Mouse (Mus musculus) cerebellum, postnatal 4 days (tissue): ENCODE measurements around the gene Abcf2.
A peak's percentile ranks its signal among the peaks of the same experiment; 100 is the strongest.

Experiments
- DNase-seq, 2 experiments: peaks; one replicate each; pipeline ENCODE4 v3.0.0; 2022; ENCODE audit warnings: low spot score in 2 of 2, mixed read lengths in 1 of 2

The Abcf2 gene

DNA sequence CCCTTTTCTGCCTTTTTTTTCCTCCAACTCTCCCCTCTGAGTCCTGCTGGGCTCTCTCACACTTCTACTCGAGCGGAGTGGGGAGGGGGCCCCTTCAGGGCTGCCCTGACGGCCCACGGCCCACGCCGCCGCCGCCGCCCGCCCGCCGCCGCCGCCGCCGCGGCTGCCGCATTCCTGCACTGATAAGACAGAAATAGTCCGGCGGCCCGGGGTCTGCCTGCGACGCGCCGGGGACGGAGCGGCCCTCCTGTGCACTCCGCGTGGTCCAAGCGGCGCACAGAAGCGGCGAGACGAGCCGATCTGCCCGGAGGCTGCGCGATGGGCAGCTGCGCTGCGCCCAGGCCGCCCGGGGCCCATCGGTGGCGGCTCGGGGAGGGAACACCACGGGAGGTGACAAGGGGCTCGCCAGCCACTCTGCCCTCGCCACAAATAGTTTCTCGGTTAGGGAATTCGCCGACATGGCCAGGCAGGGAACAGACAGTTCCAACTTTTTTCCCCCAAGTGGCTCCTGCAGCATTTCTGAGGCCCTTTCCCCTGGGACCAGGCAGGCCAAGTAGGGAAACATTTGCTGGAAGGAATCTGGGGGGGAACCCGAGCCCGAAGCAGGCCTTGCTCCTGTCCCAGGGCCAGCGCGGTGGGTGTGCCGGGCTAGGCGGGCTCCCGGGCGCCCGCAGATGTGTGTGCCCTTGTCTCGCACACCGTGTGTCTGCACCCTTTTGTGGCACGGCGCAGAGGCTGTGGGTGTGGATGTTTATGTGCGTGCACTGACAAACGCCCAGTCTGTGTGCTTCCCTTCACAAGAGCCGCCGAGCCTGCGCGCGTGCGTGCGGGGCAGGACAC is 24.9 kb upstream of the Abcf2 start:
- DNase-seq: peak in 1 of 2 experiments; percentile 71

DNA sequence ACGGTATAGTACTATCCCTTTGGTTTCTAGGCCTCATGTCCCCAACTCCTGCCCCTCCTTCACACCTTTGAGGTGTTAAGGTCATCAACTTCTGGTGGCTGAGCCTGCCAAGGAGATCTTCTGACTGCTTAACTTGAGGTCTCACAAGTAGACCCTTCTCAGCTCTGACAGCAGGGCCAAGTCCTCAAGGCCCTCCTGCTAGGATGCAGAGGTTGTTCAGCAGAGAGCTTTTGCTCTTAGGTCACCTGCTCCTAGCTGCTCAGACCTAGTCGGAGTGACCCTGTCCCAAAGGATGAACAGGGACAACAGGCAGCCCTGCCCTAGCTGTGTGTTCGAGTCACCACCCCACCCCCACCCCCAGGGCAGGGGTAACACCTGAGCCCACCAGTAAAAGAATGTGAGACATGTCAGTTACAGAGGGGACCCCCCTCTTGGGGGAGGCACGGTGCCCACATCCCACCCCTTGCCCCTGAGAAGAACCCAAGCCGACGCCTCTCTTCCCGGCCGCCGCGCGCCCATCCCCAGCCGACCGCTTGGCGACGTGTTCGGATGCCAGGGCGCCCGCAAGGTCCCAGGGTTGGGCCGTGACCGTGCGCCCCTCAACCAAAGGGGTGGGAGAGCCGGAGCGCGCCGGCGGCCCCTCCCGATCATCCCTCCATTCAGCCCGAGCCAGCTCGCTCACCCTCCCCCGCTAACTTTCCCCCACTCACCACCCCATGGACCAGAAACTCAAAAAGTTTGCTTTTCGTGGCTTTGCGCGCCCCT is 24.0 kb upstream of the Abcf2 start:
- DNase-seq: no peak

DNA sequence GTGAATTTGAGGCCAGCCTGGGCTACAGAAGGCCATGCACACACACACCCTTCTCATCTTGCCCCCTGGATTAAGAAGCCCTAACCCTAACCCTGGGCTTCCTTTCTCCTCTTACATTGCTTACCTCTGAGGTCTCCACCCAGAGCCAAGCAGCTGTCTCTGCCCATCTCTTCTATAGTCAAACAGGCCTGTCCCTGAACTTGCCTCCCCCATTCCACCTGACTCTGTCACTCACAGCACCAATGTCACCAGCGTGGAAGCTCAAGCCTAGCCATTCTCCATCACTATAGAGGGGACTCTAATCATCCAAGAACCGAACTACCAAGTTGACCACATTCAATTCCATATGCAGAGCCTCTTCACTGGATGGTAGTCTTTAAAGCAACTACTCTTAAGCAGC is 23.0 kb upstream of the Abcf2 start:
- DNase-seq: no peak

DNA sequence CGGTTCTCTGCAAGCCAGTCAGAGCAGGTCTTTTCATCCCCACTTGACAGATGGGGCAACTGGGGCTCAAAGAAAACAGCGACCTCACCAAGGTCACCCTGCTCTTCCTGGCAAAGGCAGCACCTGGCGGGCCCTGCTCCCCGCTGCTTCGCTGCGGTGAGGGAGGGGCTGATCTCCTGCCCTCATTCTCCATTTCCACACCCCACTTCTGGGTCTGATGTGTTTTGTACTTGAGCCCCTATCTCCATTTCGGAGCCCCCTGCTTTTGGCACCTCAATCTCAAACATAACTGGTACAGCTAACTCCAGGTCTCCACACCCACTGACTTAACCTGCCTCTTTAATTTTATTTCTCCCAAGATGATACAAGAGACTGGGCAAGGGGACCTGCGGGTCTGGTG is 21.9 kb upstream of the Abcf2 start:
- no peak for DNase-seq

DNA sequence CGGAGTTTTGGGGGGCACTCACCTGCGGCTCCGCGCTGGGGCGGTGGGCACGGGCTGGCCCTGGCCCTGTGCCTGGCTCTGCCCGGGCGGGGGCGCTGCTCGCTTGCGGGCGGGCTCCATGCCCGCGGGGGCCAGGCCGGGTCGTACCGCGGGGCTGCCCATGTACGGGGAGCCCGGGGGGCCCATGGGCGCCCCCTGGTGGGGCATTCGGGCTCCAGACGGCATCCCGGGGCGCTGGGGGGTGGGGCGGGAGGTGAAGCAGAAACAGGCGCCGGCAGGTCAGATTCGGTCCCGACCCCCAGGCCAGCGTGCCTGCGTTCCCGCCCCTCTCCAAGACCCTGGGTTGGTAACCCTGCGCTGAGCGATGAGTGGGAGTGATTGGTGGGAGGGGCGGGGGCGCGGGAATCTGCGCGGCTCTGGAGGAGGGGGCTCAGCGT is 21.3 kb upstream of the Abcf2 start:
- peak; percentile 56 to 71 for DNase-seq

DNA sequence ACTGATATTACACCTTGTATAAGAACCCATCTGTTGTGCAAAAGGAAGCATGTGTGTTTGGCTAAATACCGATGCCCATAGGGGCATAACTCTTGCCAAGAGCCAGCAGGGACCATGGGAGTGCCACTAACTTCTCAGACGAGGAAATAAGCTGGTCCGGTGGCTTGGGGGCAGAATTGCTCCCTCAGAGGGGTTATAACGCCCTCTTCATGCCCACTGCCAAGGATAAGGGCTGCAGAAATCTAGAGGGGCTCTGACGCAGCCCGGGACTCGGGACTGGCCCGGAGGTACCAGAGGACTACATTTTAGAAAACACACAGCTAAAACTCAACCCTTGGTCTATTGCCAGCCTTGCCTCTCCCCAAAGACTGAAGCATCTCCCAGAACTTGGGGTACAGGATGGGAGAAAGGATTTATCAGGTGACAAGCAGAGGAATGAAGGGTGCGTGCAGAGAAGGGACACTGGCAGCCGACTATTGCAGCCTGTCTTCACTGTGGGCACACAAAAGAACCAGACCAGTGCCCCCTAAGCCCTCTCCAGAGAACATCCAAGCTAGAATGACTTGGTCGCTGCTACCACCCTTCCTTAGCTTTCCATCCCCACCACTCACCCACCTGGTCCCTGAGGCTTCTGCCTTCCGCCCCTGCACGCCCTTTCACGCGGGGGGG is 20.8 kb upstream of the Abcf2 start:
- no peak for DNase-seq

DNA sequence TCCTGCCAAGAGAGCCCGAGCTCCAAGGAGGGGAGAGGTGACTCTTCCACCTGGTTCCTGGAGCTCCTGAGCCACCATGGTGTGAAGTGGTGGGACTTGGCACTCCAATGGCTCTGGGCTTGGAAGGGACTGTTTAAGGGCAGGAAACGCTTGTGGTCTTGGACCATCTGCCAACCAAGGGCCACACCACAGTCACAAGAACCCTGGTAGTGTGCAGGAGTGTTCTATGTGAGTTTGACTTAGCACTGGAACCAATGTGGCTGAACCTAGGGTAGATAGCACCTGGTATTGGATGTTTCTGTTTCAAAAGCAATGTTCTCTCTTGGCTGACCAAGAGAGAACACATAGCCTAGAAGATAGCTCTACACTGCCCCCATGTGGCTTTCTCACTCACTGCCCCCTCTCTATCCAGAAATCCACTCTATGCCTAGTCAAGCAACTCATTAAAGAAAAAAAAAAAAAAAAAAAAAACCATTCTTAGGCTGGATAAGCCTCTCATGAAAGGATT is 20.0 kb upstream of the Abcf2 start:
- peak; percentile 63 to 79 for DNase-seq

DNA sequence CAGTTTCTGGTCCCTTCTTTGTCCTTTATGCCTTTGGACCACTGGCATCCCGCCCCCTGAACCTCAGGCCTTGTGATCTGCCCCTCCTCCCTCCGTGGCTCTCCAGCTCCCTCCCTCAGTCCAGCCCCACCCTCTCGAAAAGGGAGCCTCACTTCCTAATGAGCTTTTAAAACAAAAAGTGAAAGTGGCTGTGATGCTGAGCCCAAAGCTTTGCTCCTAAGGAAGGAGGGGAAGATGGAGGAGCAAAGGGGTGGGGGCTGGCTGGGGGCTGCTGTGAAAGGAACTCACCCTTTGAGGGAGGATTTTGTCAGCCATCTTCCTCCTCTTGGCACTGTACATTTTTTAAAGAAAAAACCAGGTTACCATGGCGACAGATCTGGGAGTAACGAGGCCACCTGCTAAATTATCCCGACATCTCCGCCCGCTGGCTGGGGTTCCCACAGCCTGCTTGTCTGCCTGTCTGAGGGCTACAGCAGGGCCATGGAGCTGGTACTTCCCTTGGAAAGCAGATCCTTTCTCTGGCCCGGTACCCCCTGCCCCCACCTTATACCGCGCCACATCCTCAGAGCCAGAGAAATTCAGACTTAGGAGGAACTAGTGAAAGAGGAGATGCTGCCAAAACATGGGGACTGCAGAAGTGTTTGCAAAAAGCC is 19.4 kb upstream of the Abcf2 start:
- peak in 1 of 2 experiments; percentile 50 for DNase-seq

DNA sequence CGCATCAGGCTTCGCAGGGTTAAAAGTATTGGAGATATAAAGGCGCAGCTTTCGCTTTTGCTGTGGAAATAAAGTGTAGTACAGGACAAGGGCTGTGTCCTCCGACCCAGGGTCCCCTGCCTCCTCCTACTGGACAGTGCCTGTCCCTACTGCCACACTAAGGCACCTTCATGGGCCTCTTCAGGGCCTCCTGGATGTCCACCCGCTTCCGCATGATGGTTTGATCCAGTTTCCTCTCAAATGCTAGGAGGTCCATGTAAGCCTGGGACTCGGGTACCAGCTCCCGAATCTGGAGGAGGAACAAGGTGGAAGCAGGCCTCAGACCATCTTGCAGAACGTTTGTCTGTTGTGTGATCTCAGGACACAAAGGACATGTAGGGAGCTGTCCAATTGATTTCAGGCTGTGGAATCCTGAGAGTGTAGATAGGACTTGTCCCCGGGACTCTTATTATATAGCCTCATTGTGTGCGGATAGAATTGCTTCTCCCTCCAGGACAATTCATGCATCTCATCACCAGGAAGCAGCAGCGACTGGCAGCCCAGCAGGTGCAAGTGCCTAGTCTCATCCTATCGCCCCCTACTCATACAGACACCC is 18.6 kb upstream of the Abcf2 start:
- no peak for DNase-seq

DNA sequence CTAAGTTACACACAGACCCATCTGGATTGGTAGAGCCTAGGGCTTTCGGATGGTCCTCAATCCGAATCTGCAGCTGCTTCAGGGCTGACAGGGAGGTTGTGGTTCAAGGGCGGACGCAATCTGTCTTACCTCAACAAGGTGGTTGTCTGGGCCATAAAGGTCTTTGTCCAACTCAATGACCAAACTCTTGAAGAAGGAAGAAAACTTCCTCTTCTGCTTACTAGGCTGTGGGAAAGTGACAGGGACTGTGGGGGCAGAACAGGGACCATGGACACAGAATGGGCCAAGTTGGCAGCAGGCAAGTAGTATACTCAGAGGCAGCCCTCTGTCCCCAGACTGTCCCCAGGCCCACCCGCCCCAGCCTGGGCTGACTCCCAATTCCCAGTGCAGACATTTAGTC is 18.0 kb upstream of the Abcf2 start:
- no peak for DNase-seq

DNA sequence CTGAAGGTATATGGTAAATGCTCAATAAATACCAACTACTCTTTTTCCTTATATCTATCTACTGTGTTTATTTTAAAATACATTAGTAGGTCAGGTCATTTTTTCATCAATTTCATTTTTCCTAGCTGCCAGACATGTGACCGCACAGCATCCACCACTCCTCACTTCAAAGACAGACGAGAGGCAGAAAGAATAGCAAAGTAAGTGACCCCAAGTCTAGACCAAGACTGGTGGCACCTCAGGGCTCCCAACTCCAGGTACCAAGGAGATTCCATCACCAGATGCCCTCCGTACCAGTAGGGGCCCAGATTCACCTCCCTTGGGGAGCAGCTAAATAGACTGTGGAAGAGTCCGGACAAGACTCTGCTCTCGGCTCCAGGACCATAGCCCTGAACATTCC is 17.1 kb upstream of the Abcf2 start:
- DNase-seq: no peak

DNA sequence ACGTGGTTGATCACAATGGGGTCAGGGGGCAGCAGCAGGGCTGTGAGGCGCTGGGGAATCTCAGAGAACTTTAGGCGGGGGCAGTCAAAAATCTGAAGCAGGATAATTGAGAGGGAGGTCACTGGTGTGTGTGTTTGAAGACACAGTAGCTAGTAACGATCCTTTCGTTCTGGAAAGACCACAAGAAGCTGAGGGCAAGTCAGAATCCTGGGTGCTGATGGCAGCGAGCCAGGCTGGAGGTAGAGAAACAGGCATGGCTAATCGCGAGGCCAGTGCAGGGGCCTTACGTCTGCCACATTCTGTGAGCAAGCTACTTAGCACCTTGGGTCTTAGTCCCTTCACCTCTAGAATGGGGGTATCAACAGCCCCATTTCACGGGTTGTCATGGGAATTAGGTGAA is 16.7 kb upstream of the Abcf2 start:
- DNase-seq: no peak

DNA sequence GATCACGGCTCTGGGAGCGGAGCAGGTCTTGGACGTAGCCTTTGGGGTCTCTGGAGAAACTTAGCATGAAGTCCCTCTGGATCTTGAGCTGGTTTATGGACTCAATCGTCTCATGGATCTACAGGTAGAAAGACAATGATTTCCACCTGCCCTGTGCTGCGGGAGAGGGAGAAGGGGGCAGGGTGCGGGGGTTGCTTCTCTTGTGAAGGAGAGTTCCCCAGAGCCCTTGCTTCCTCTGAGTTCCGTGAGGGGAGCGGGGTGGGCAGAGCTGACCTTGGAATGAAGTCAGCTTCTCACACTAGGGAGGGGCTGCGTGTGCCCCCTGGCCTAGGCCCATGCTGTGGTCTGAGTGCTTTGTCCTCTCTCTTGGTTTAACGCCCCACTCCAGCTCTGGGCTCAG is 16.0 kb upstream of the Abcf2 start:
- no peak for DNase-seq

DNA sequence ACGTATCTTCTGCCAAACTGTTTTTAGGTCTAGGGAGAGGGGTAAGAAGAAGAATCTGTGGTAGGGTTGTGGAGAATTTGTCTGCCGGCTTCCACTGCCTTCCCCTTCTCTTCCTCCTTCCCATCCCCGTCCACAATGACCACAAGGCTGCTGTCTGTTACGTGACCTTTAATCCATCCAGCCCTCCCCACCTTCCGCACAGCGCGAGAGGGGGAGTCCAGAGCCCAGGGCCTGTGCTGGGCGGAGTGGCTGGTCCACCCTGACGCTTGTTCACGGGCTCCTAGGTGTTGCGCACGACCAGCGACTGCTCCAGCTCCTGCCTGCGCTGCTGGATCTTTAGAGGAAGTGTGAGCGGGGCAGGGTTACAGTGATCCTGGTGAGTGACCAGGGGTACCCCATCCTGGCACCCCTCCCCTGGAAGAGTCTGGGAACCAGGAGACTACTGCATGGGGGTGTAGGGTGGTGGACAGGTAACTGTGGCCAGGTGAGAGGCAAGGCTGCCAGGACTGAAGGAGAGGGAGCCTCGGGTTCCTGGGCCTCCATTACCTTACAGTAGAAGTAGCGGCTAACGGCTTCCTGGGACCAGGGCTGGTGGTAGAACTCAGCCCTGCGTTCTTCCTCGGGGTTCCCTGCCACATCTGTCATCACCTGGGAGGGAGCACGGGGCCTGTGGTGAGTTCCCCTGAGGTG is 15.3 kb upstream of the Abcf2 start:
- no peak for DNase-seq

DNA sequence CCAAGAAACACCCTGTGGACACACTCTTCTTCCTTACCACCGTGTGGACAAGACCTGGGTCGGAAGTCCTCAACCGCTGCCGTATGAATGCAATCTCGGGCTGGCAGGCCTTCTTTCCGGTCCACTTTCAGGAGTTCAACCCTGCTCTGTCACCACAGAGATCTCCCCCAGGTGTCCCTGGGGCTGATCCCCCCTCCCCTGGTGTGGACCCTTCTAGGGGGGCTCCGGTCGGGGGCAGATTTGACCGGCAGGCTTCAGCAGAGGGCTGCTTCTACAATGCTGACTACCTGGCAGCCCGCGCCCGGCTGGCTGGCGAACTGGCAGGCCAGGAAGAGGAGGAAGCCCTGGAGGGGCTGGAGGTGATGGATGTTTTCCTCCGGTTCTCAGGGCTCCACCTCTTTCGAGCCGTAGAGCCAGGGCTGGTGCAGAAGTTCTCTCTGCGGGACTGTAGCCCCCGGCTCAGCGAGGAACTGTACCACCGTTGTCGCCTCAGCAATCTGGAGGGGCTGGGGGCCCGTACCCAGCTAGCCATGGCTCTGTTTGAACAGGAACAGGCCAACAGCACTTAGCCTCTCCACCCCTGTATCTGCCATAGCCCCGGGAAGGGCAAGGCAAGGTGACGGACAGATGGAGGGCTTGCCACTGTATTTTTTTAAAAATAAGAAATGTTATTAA is 14.7 kb upstream of the Abcf2 start:
- peak in 1 of 2 experiments; percentile 9 for DNase-seq

DNA sequence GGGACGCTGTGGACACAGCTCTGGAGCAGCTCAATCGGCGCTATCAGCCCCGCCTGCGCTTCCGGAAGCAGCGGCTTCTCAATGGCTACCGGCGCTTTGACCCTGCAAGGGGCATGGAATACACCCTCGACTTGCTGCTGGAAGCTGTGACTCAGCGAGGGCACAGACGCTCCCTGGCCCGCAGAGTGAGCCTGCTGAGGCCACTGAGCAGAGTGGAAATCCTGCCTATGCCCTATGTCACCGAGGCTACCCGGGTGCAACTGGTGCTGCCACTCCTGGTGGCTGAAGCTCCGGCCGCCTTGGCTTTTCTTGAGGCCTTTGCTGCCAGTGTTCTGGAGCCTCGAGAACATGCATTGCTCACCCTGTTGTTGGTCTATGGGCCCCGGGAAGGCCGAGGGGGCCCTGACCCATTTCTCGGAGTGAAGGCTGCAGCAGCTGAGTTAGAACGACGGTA is 14.0 kb upstream of the Abcf2 start:
- peak in 1 of 2 experiments; percentile 16 for DNase-seq

DNA sequence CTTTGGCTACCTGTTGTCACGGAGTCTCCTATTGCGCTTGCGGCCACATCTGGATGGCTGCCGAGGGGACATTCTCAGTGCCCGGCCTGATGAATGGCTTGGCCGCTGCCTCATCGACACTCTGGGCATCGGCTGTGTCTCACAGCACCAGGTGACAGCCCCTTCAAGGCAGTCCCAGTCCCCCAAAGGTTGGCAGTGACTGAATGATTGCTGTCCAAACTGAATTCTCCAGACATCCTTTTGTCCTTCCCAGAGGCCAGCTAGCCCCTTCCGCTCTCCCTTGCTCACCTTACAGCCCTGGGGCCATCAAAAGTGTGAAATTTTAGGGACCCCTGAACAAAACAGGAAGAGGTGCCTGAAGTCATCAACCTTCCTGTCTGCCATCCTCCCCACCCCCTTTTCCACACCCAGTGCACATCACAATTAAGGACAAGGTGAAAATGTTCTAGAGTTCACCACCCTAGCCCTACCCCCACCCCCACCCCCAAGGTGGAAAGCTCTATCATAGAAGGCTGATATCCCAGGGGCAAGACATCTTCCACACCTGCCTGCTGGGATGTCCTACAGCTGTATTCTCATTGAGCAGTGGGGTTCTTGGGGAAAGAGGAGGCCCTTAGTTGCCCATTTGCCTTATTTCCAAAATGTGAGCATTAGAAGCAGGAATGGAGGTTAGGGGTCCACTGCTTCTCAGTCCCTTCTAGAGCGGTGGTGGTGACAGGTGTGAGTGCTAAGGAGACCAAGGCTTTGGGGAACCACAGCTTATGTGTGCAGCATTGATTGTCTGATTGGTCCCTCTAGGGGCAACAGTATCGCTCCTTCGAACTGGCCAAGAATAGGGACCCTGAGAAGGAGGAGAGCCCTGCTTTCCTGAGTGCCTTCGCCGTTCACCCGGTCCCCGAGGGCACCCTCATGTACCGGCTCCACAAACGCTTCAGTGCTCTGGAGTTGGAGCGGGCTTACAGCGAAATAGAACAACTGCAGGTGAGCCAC is 12.5 kb upstream of the Abcf2 start:
- no peak for DNase-seq

DNA sequence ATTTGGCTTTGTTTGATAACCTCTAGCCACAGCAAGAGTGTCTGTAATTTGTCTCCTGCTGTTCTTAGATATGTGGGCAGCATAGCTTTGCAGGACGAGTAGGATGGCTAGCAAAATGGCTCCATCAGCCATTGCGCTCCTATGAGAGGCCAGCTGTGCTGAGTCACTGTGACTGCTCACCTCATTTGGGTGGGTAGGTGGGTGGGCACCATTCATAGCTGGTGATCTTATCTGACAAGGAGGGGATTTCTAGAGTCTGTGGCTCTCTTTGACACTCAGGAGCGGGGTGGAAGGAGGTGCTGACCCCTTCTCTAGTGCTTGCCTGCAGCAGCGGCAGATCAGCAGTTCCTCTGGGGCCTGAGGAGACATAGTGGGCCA is 9.9 kb upstream of the Abcf2 start:
- DNase-seq: no peak
